Mouse (Mus musculus) embryonic fibroblast, embryonic 13.5 days (primary cell): Measurements from ENCODE around the gene Lyrm7.

Experiments
- CTCF ChIP-seq: IDR thresholded peaks from 2 replicates; pipeline ENCODE4 v1.5.1; 2011; ENCODE audit warnings: mild to moderate bottlenecking, control low read depth, low read length, moderate library complexity, borderline replicate concordance; ENCODE audit not compliant: insufficient read depth
- POLR2A ChIP-seq: IDR thresholded peaks from 2 replicates; pipeline ENCODE4 v1.6.1; 2011; ENCODE audit warnings: low read depth, mild to moderate bottlenecking, control low read depth, low read length, moderate library complexity

GRCm38 (mm10) chr11:54796551-54796950, 64.2 kb downstream of the Lyrm7 start:
- TF ChIP-seq CTCF (no peak), POLR2A (no peak)
